Mouse (Mus musculus) erythroblast, embryonic 14.5 days (primary cell): ENCODE data around the gene Txndc9.

Source experiments
- GATA1 ChIP-seq: IDR thresholded peaks from 2 replicates; pipeline ENCODE4 v1.6.1; 2012; ENCODE audit warnings: low read length, inconsistent platforms, mixed read lengths
- TAL1 ChIP-seq: IDR thresholded peaks from 3 replicates; pipeline ENCODE4 v1.6.1; 2012; ENCODE audit warnings: low read length, inconsistent platforms, mixed read lengths

DNA sequence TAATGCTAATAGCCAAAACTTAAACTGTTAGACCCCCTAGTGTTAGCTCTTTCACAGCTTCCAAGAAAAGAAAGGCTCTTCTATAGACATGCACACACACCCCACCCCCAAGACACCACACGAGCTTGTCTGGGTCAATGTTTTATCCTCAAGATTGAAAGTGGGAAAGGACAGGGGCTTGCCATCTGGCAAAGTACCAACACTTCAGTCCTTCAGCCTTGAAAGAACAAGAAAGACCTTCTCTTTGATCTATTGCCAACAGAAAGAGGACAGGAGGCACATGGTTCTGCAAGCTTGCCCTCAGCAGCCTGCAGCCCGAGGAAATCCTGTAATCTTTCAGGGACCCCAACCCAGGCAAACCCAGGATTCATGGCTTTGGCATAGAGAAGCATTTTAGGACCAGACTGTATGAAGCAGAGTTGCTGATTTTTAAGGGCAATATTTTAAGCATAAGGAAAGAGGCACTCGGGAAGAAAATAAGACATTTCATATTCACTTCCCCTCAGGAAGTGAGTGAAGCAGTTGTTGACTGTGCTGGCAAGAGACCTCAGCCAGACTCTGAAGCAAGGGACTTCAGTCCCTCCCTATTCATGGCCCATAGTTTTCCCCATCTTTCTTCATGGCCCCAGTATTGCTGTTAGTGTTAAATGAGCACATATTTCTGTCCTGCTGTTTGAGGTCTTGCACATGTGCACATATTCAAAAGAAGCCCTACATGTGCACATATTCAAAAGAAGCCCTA lies 40.8 kb downstream of the Txndc9 start:
- no peak for TF ChIP-seq TAL1
- no peak for TF ChIP-seq GATA1
